Mouse (Mus musculus): ENCODE measurements around the gene Tle2.
A peak's percentile ranks its signal among the peaks of the same experiment; 100 is the strongest.

- 0 out of 2 replicates have a peak, but pooled peaks have one; percentile 27 for TF ChIP-seq CTCF (IDR thresholded peaks at IDR 0.05; ENCODE audit: insufficient read depth, low read length)
- no peak for TF ChIP-seq POLR2A (IDR thresholded peaks at IDR 0.05; ENCODE audit: borderline replicate concordance, extremely low read depth, low read depth, low read length)
Measured at GRCm38 (mm10) chr10:81556282-81556681, 18.1 kb upstream of the Tle2 start.
